Mouse (Mus musculus) kidney, adult 11 months (tissue): ENCODE data around the gene 1700019D03Rik.
A peak's percentile ranks its signal among the peaks of the same experiment; 100 is the strongest.
"Not testable (repeated sequence)": the region's sequence is repeated elsewhere in the genome, so short reads cannot be mapped to it uniquely, and the experiment has no call there.

ENCODE experiments used
- DNase-seq: peaks from one replicate; pipeline ENCODE4 v3.0.0; 2022

Gene 1700019D03Rik

DNA sequence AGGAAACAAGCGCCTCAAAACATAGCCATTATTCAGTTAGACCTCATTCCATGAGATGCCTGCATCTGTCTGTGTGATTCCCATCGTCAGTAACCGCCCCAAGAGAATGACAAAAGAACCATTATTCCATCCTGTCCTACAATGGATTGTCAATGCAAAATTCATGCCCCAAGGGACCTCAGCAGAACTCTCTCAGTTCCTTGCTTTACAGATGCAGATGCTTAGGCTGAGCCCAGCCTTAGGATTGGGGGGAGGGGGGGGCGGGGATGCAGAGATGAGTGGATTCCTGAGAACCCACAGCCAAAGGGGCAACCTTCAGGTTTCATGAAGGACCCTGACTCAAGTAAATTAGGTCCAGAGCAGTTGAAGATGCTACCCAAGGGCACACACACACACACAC, 66.4 kb downstream of the 1700019D03Rik start:
- no peak for DNase-seq

DNA sequence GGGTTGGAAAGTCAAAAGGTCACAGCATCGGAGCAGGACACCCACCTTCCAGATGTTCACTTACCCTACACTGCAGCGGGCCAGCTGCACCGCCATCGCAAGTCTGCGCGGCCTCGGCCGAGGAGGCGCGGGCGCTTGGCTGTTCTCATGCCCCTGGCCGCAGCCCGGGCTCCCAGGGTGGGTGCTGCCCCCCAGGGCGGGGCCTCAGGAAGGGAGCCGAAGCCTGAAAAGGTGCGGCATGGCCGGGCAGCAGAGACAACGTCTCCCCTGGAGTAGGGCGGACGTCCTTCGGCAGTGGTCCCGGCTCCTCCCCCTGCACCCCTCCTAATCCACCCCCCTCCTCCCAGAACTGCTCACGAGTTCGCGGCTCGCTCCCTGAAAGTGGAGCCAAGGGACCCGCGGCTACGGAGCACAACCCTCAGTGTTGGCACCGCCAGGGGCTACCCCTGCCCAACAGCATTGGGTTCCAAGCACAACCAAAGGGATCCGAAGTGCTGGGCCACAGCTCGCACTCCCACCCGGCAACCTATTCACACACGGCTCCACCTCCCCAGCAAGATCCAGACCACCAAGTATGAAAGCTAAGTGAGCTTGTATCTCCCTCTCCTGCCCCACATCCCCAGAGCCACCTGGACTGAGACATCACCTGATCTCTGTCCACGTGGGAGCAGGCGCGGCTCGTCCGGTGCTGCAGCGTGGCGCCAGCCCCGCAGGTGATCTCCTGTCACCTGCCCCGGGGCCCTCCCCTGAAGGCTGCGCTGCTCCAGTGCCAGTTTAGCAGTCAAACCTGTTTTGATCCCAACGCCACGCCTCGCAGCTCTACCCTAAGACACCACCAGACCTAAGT, 67.2 kb downstream of the 1700019D03Rik start:
- peak; percentile 36 for DNase-seq

DNA sequence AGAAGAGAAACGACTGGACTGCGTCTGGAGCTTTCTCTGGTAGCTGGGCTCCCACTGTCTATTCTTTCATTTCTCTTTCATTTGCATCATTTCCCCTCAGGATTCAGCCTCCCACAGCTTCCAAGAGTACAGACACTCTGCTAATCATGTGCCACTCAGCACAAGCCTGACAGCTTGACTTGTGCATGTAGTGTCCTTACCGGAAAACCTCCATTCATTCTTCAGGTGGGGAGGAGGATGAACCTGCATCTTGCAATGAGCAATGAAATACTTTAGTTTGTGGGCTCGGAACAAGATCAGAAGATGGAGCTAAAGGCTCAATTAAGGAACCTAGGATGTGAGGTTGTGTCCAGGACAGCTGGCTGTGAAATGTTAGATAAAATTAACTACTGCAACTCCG, 67.8 kb downstream of the 1700019D03Rik start:
- no peak for DNase-seq

DNA sequence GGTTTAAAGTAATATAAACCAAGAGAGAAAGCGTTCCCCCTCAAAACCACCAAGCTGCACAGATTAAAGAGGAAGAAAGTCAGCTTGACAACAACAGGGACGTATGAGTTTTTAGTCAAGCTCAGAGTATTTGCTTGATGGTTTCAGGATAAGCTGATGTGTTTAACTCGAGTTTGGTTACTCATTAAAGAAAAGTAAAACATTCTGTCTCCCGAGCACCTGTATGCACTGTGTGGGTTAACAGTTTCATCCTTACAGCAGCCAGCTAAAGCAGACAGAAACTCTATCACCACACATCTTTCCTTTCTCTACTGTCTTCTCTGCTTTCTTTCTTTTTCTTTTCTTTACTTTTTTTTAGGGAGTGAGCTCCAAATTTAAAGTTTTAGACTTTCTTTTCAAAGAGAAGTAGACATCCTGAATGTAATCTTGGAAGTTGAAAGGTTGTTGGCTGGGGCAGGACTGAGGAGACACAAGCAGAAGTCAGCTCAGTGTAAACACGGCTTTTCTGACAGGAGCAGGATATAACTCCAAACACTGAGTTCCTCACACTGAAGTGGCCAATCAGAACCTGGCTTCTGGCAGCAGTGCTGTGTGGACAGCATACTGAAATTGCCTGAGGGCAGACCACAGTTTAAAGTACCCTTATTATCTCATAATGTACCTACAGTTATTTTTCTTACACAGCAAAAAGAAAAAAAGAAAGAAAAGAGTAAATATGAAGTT, 68.7 kb downstream of the 1700019D03Rik start:
- no peak for DNase-seq

DNA sequence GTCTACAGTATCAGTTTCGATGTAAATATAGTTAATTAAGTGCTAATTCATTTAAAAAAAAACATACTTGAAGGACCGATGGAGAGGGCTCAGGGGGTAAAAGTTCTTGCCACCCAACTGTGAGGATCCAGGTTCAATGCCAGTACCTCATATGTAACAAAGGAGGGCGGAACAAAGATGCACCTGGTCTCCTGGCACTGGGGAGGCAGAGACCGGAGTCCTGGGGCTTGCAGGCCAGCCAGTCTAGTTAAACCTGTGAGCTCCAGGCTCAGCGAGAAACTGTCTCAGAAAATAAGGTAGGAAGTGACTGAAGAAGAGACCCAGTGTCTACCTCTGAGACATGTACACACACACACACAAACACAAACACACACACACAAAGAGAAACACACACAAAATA, 72.1 kb downstream of the 1700019D03Rik start:
- DNase-seq = no peak

DNA sequence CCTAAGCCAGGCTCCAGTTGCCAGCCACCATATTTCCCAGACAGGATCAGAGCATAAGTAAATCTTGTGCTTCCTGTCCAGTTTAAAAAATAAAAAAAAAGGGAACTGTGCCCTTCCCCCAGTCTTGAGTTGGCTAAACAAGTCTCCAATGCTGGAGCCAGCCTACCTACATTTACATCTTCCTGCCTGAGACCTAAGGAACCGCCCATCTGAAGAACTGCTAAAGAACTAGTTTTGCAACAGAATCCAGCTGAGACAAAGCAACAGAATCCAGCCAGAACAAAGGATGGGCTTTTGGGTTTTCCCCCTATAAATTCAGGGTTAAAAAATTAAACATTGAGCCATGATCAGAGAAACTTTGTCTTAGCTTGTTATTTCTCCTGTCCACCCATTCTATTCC, 81.0 kb downstream of the 1700019D03Rik start:
- no peak for DNase-seq

DNA sequence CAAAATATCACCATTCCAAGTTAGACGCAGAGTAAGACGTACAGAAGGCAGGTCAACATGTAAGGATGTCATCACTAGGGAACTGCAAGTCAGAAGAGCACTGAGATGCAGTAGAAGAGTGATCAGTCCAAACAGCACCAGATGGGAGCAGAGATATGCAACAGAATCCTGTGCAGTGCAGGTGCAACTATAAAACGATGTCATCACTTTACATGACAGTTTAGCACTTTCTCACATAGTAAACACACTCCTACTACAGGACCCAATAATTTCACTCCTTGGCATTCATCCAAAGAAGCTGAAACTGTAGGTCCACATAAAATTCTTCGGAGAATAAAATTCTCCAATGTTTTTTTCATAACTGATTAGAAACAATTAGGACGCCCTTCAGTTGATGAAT, 85.5 kb downstream of the 1700019D03Rik start:
- no peak for DNase-seq

DNA sequence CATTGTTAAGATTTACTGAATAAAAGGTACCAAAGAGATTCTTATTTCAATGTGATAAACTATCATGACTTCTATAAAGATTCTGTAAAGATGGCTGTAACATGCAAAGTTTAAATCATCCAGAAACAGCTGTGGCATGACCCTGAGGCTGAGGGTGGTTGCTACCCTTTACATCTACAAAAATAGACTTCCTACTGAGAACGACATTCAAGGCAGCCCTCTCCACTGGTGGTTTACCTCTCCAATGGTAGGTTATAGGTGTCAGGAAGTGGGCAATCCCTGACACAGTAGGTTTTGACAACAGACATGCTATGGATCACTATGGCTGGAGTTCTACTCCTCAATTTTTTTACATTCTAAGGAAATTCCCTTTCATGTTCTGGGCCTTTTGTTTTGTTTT, 95.5 kb downstream of the 1700019D03Rik start:
- not testable (repeated sequence) for DNase-seq

DNA sequence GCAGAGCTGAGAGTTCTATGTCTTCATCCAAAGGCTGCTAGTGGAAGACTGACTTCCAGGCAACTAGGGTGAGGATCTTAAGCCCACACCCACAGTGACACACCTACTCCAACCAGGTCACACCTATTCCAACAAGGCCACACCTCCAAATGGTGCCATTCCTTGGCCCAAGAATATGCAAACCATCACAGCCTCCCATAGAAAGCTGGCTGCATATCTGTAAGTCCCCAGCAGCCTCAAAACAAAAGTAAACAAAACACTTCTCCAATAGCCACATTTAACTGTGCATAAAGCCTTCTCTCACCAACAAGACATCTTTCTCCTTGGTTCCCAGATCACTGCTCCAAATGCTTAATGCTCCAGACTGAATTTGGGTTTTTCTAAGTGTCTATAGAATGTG, 101.1 kb downstream of the 1700019D03Rik start:
- not testable (repeated sequence) for DNase-seq

DNA sequence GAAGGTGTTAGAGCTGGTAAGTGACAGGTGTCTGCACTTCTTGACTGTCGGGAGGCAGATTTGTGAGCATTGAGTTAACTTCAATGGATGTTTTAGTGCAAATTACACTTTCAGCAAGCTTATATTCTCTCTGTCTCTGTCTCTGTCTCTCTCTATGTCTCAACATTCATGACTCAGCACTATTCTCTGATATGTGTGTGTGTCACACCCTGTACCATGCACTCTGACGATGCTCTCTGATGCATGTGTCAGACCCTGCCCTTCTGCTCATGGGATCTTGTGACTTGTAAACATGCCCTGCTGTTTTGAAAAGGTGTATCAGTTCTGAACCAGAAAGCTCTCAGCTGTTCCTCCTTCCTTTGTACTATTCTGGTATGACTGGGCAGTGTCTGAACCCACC, 103.3 kb downstream of the 1700019D03Rik start:
- DNase-seq = no peak

DNA sequence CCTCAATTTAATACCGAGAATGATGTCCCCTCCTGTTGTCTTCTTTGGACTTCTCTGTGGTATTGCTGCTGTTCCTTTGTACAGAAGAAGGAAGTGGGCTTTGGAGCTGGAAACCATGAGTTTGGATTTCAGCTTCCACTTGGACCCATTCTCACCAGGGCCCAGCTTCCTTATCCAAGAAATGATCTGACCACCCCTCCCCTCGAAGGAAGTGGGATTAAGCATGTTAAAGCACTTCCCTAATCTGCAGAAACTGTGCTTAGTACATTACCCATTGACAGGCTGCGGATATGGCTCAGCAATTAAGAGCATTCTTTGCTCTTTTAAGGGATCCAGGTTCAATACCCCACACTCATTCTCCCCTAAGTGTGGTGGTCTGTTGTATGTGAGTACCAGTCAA, 110.2 kb downstream of the 1700019D03Rik start:
- no peak for DNase-seq

DNA sequence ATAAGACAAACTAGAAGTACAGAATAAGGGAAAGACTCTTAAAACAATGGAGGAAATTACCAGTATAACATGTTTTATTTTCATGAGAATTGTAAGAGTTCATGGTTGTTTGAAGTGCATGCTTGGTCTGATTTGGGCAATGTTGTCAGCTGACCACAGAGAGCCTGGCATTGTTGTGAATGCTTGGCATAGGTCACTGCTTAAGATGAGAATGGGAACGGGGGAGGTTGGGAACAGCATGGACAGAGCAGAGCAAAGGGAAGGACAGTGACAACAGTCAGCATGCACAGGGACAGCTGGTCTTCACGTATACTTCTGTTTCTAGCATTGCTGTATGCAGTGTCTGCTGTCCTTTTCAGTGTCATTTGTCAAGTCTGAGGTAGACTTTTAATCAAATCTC, 135.8 kb downstream of the 1700019D03Rik start:
- DNase-seq = no peak
